Mouse (Mus musculus) neural tube, embryonic 13.5 days (tissue): ENCODE results near the gene Dhdds. TPM values are rescaled to one million over a fixed set of nuclear protein-coding genes. Genes with fewer than 3 reads are reported as not detected.

ENCODE experiments used
- ATAC-seq: fragments of 200-750 bp; cut with Nextera tagmentation; 2 replicates; pipeline ENCODE4 v1.8.0; 2017; ENCODE audit warnings: low read depth, mild to moderate bottlenecking, moderate TSS enrichment, moderate library complexity
- H3K27ac ChIP-seq: fragments of 300-500 bp; sonication (generic); replicated peaks from 2 replicates; pipeline ENCODE4 v1.5.1; 2015; ENCODE audit warnings: moderate library complexity, mild to moderate bottlenecking, inconsistent platforms
- H3K27me3 ChIP-seq: fragments of 300-500 bp; sonication (generic); 2 replicates; pipeline ENCODE4 v1.6.1; 2015; ENCODE audit warnings: mild to moderate bottlenecking, inconsistent platforms
- H3K36me3 ChIP-seq: fragments of 300-500 bp; sonication (generic); 2 replicates; pipeline ENCODE4 v1.6.1; 2015; ENCODE audit warnings: mild to moderate bottlenecking, inconsistent platforms
- H3K4me1 ChIP-seq: fragments of 300-500 bp; sonication (generic); replicated peaks from 2 replicates; pipeline ENCODE4 v1.6.1; 2015; ENCODE audit warnings: inconsistent platforms
- H3K4me2 ChIP-seq: fragments of 300-500 bp; sonication (generic); 2 replicates; pipeline ENCODE4 v1.6.1; 2015; ENCODE audit warnings: inconsistent platforms, mild to moderate bottlenecking, moderate library complexity
- H3K4me3 ChIP-seq: fragments of 300-500 bp; sonication (generic); 2 replicates; pipeline ENCODE4 v1.5.1; 2015; ENCODE audit warnings: mild to moderate bottlenecking, inconsistent platforms
- H3K9ac ChIP-seq: fragments of 300-500 bp; sonication (generic); 2 replicates; pipeline ENCODE4 v1.6.1; 2015; ENCODE audit warnings: moderate library complexity, mild to moderate bottlenecking, inconsistent platforms
- H3K9me3 ChIP-seq: fragments of 300-500 bp; sonication (generic); 2 replicates; pipeline ENCODE4 v1.6.1; 2016; ENCODE audit warnings: inconsistent platforms
- WGBS: fragments of 180-500 bp; shearing (Covaris S2); methylation state at CpG from one replicate; pipeline ENCODE4 v1.1.7; 2015; 5-methylcytosine and 5-hydroxymethylcytosine counted together
- polyA plus RNA-seq: library from polyadenylated mRNA; unstranded; fragments of >200 nt; fragmentation: Nextera tagmentation; extraction: Ambion mirVana; gene quantifications from 2 replicates; pipeline ENCODE4 v1.2.1, GENCODE M21; 2015

The Dhdds gene
- polyA plus RNA-seq, 1 experiment from 2014 or later = 44.3 TPM

- no peaks in the 10 kb centered on the region for H3K9me3 ChIP-seq
- no peak for ATAC-seq
- no peak overlapping the region for H3K27ac ChIP-seq
- H3K27me3 ChIP-seq = no peaks in the 10 kb centered on the region
- 87% methylated on average over 3 of the region's 3 CpGs for WGBS
- no peak overlapping the region for H3K9ac ChIP-seq
- H3K4me3 ChIP-seq = no peak overlapping the region
- H3K36me3 ChIP-seq = no peaks in the 10 kb centered on the region
- H3K4me2 ChIP-seq = no peak overlapping the region
- H3K4me1 ChIP-seq = no peaks in the 10 kb centered on the region
Observed at GRCm38 (mm10) chr4:133931785-133932184, 68.9 kb downstream of the Dhdds start.

- Histone ChIP-seq H3K9me3 (no peaks in the 10 kb centered on the region), H3K27ac (no peak overlapping the region), H3K4me2 (no peak overlapping the region), H3K4me1 (no peaks in the 10 kb centered on the region), H3K9ac (no peak overlapping the region), H3K36me3 (no peaks in the 10 kb centered on the region), H3K27me3 (no peaks in the 10 kb centered on the region), H3K4me3 (no peak overlapping the region)
- 22% methylated on average over 10 of the region's 10 CpGs for WGBS
- no peak for ATAC-seq
Observed at GRCm38 (mm10) chr4:133931349-133931748, 69.4 kb downstream of the Dhdds start.

- WGBS = 40% methylated on average over 7 of the region's 7 CpGs
- no peak for ATAC-seq
Observed at GRCm38 (mm10) chr4:133929278-133929670, 71.4 kb downstream of the Dhdds start.

GRCm38 (mm10) chr4:133928576-133929277, 72.0 kb downstream of the Dhdds start:
- no peak for ATAC-seq
- Histone ChIP-seq H3K4me1 (no peaks in the 10 kb centered on the region), H3K27me3 (no peaks in the 10 kb centered on the region), H3K9ac (no peak overlapping the region), H3K27ac (no peak overlapping the region), H3K4me3 (no peak overlapping the region), H3K9me3 (no peaks in the 10 kb centered on the region), H3K36me3 (no peaks in the 10 kb centered on the region), H3K4me2 (no peak overlapping the region)
- WGBS = 64% methylated on average over 15 of the region's 15 CpGs

More at GRCm38 (mm10) chr4:133929278-133929670, 71.4 kb downstream of the Dhdds start:
- no peaks in the 10 kb centered on the region for H3K4me1 ChIP-seq
- H3K9ac ChIP-seq = no peak overlapping the region
- H3K9me3 ChIP-seq = no peaks in the 10 kb centered on the region
- no peaks in the 10 kb centered on the region for H3K36me3 ChIP-seq
- no peaks in the 10 kb centered on the region for H3K27me3 ChIP-seq
- no peak overlapping the region for H3K4me2 ChIP-seq
- H3K27ac ChIP-seq = no peak overlapping the region
- no peak overlapping the region for H3K4me3 ChIP-seq

- Histone ChIP-seq H3K9me3 (no peaks in the 10 kb centered on the region), H3K4me3 (no peak overlapping the region), H3K9ac (no peak overlapping the region), H3K36me3 (no peaks in the 10 kb centered on the region), H3K4me2 (no peak overlapping the region), H3K27ac (no peak overlapping the region), H3K4me1 (no peaks in the 10 kb centered on the region), H3K27me3 (no peaks in the 10 kb centered on the region)
- 80% methylated on average over 4 of the region's 4 CpGs for WGBS
- no peak for ATAC-seq
Observed at GRCm38 (mm10) chr4:133925204-133925603, 75.5 kb downstream of the Dhdds start.

GRCm38 (mm10) chr4:133923743-133924142, 77.0 kb downstream of the Dhdds start:
- Histone ChIP-seq H3K36me3 (no peaks in the 10 kb centered on the region), H3K4me2 (no peak overlapping the region), H3K4me1 (no peaks in the 10 kb centered on the region), H3K27ac (no peak overlapping the region), H3K9me3 (no peaks in the 10 kb centered on the region), H3K4me3 (no peak overlapping the region), H3K9ac (no peak overlapping the region), H3K27me3 (no peaks in the 10 kb centered on the region)
- WGBS = 90% methylated on average over 5 of the region's 5 CpGs
- ATAC-seq = no peak

Other genes with a start within 250 kb of the Dhdds start
- gene Arid1a, start 244.1 kb downstream of the Dhdds start, polyA plus RNA-seq = 31.8 and 37.3 TPM in 2 replicates
- gene Rps6ka1, start 113.1 kb downstream of the Dhdds start, polyA plus RNA-seq = 21.3 and 21.8 TPM in 2 replicates
- 1,338 and 1,455 TPM in 2 replicates for gene Hmgn2, start 32.3 kb downstream of the Dhdds start, polyA plus RNA-seq
- 0.17 and 0.32 TPM in 2 replicates for gene Lin28a, start 17.9 kb upstream of the Dhdds start, polyA plus RNA-seq
- gene Zfp683, start 52.9 kb upstream of the Dhdds start, polyA plus RNA-seq = not detected in 2 replicates
- gene Crybg2, start 59.9 kb upstream of the Dhdds start, polyA plus RNA-seq = 1.3 and 1.7 TPM in 2 replicates
- 3.1 and 5.1 TPM in 2 replicates for gene Cd52, start 94.2 kb upstream of the Dhdds start, polyA plus RNA-seq
- gene Ubxn11, start 101.7 kb upstream of the Dhdds start, polyA plus RNA-seq = 10.3 and 10.4 TPM in 2 replicates
- gene Sh3bgrl3, start 127.9 kb upstream of the Dhdds start, polyA plus RNA-seq = 384 and 425 TPM in 2 replicates
- gene Cep85, start 186.2 kb upstream of the Dhdds start, polyA plus RNA-seq = 21.2 and 22.6 TPM in 2 replicates
- gene Gm7534, start 202.1 kb upstream of the Dhdds start, polyA plus RNA-seq = not detected in 2 replicates
- not detected in 2 replicates for gene Catsper4, start 226.5 kb upstream of the Dhdds start, polyA plus RNA-seq
- gene Cnksr1, start 237.5 kb upstream of the Dhdds start, polyA plus RNA-seq = 0.29 TPM in 1 of 2 replicates, not detected in the other
- gene E130218I03Rik, start 242.7 kb upstream of the Dhdds start, polyA plus RNA-seq = 0.47 TPM in 1 of 2 replicates, not detected in the other
- gene Zfp593, start 244.7 kb upstream of the Dhdds start, polyA plus RNA-seq = 15.1 and 15.7 TPM in 2 replicates
- not detected in 2 replicates for gene Gm30191, start 246.0 kb upstream of the Dhdds start, polyA plus RNA-seq